Mouse (Mus musculus) intestine, embryonic 16.5 days (tissue): ENCODE data around the gene Ptges3. TPM values are rescaled to one million over a fixed set of nuclear protein-coding genes. Genes with fewer than 3 reads are reported as not detected.

ENCODE experiments used
- microRNA counts: library from miRNA; unstranded; fragments of <30 nt; microRNA quantifications from one replicate; lab custom pipeline; 2016
- microRNA-seq: library from miRNA; unstranded; fragments of <30 nt; microRNA quantifications from one replicate; pipeline ENCODE4, GENCODE M21; 2016
- polyA plus RNA-seq: library from polyadenylated mRNA; unstranded; fragments of >200 nt; fragmentation: Nextera tagmentation; extraction: Ambion mirVana; gene quantifications from 2 replicates; pipeline ENCODE4 v1.2.1, GENCODE M21; 2015

Gene Ptges3
- polyA plus RNA-seq, 1 experiment from 2014 or later, result 401 TPM

MicroRNA genes within 50 kb of the gene (microRNA counts, 519-probe panel; counts per million panel counts)
- microRNA mmu-miR-677 (lab: Ali Mortazavi, UCI), result 1,279 counts per million, percentile 6 among the panel's probes with 10 or more counts

Small RNAs within 50 kb of the gene (microRNA-seq; reads per million reads assigned to microRNA genes)
- gene Mir677, result 11.4 reads per million, percentile 23 among the genes with 10 or more reads in this experiment

Other genes with a start within 250 kb of the Ptges3 start
- gene Rdh19, start 209.0 kb upstream of the Ptges3 start, polyA plus RNA-seq, result not detected in 2 replicates
- gene Rdh16f2, start 192.5 kb upstream of the Ptges3 start, polyA plus RNA-seq, result 0.27 and 0.49 TPM in 2 replicates
- 0.86 and 1.1 TPM in 2 replicates for gene Rdh7, start 170.1 kb upstream of the Ptges3 start, polyA plus RNA-seq
- 0.17 and 0.33 TPM in 2 replicates for gene Sdr9c7, start 160.4 kb upstream of the Ptges3 start, polyA plus RNA-seq
- gene Hsd17b6, start 51.3 kb upstream of the Ptges3 start, polyA plus RNA-seq, result 0.22 and 0.76 TPM in 2 replicates
- gene Prim1, start 43.8 kb upstream of the Ptges3 start, polyA plus RNA-seq, result 56.3 and 66.1 TPM in 2 replicates
- gene Naca, start 23.4 kb upstream of the Ptges3 start, polyA plus RNA-seq, result 686 and 732 TPM in 2 replicates
- 3,551 and 3,599 TPM in 2 replicates for gene Atp5b, start 24.3 kb downstream of the Ptges3 start, polyA plus RNA-seq
- gene Baz2a, start 32.6 kb downstream of the Ptges3 start, polyA plus RNA-seq, result 9.6 and 10.1 TPM in 2 replicates
- 24.9 and 25.2 TPM in 2 replicates for gene Rbms2, start 121.3 kb downstream of the Ptges3 start, polyA plus RNA-seq
- gene Gls2, start 135.5 kb downstream of the Ptges3 start, polyA plus RNA-seq, result 2.2 and 2.8 TPM in 2 replicates
- gene Spryd4, start 152.9 kb downstream of the Ptges3 start, polyA plus RNA-seq, result 36.1 and 40.1 TPM in 2 replicates
- gene Mip, start 166.9 kb downstream of the Ptges3 start, polyA plus RNA-seq, result 0.06 TPM in 1 of 2 replicates, not detected in the other
- 29.0 and 33.3 TPM in 2 replicates for gene Timeless, start 173.1 kb downstream of the Ptges3 start, polyA plus RNA-seq
- 0.18 and 0.20 TPM in 2 replicates for gene Apon, start 195.1 kb downstream of the Ptges3 start, polyA plus RNA-seq
- gene Apof, start 209.7 kb downstream of the Ptges3 start, polyA plus RNA-seq, result 1.5 and 3.5 TPM in 2 replicates
- gene Stat2, start 211.6 kb downstream of the Ptges3 start, polyA plus RNA-seq, result 16.4 and 18.0 TPM in 2 replicates
- 0.44 and 0.53 TPM in 2 replicates for gene Il23a, start 239.8 kb downstream of the Ptges3 start, polyA plus RNA-seq
- gene Pan2, start 244.4 kb downstream of the Ptges3 start, polyA plus RNA-seq, result 24.7 and 25.5 TPM in 2 replicates